Mouse (Mus musculus) heart, embryonic 13.5 days (tissue): ENCODE data around the gene Serinc4. TPM values are rescaled to one million over a fixed set of nuclear protein-coding genes. Genes with fewer than 3 reads are reported as not detected.

Experiments
- microRNA-seq: library from miRNA; unstranded; fragments of <30 nt; microRNA quantifications from one replicate; pipeline ENCODE4, GENCODE M21; 2016
- polyA plus RNA-seq: library from polyadenylated mRNA; unstranded; fragments of >200 nt; fragmentation: Nextera tagmentation; extraction: Ambion mirVana; gene quantifications from 2 replicates; pipeline ENCODE4 v1.2.1, GENCODE M21; 2015

The Serinc4 gene
- polyA plus RNA-seq, 1 experiment from 2014 or later = 0.07 TPM

Small RNA genes within 50 kb of the gene (microRNA-seq; reads per million reads assigned to microRNA genes)
- not detected for gene Gm22953

Other genes with a start within 250 kb of the Serinc4 start
- gene Trp53bp1, start 185.4 kb downstream of the Serinc4 start, polyA plus RNA-seq = 44.5 and 44.6 TPM in 2 replicates
- gene Map1a, start 167.2 kb downstream of the Serinc4 start, polyA plus RNA-seq = 3.8 and 4.7 TPM in 2 replicates
- gene Ppip5k1, start 101.4 kb downstream of the Serinc4 start, polyA plus RNA-seq = 9.9 TPM in 2 replicates
- 0.37 and 0.47 TPM in 2 replicates for gene Ckmt1, start 99.1 kb downstream of the Serinc4 start, polyA plus RNA-seq
- not detected in 2 replicates for gene Strc, start 69.6 kb downstream of the Serinc4 start, polyA plus RNA-seq
- gene Pdia3, start 43.0 kb downstream of the Serinc4 start, polyA plus RNA-seq = 524 and 560 TPM in 2 replicates
- gene Catsper2, start 43.0 kb downstream of the Serinc4 start, polyA plus RNA-seq = 2.2 and 2.7 TPM in 2 replicates
- gene Ell3, start 12.5 kb downstream of the Serinc4 start, polyA plus RNA-seq = 1.4 and 1.6 TPM in 2 replicates
- gene Serf2, start 7.6 kb downstream of the Serinc4 start, polyA plus RNA-seq = 522 and 573 TPM in 2 replicates
- 96.3 and 106 TPM in 2 replicates for gene Hypk, start 3.5 kb downstream of the Serinc4 start, polyA plus RNA-seq
- gene Mfap1b, start 17.3 kb upstream of the Serinc4 start, polyA plus RNA-seq = 39.7 and 42.0 TPM in 2 replicates
- 16.3 and 20.6 TPM in 2 replicates for gene Mfap1a, start 49.9 kb upstream of the Serinc4 start, polyA plus RNA-seq
- 5.1 and 7.0 TPM in 2 replicates for gene Wdr76, start 49.9 kb upstream of the Serinc4 start, polyA plus RNA-seq